Mouse (Mus musculus) cerebellum, postnatal 25 days (tissue): ENCODE measurements around the gene Olfr910.

Experiments used
- DNase-seq, 2 experiments: peaks; one replicate each; pipeline ENCODE4 v3.0.0; 2021; ENCODE audit warnings: mixed read lengths in 2 of 2

Olfr910 gene

GRCm38 (mm10) chr9:38537549-38537948, at the start of gene Olfr910:
Olfr910 (plus strand) TSS chr9:38537849.
- no peak for DNase-seq

DNA sequence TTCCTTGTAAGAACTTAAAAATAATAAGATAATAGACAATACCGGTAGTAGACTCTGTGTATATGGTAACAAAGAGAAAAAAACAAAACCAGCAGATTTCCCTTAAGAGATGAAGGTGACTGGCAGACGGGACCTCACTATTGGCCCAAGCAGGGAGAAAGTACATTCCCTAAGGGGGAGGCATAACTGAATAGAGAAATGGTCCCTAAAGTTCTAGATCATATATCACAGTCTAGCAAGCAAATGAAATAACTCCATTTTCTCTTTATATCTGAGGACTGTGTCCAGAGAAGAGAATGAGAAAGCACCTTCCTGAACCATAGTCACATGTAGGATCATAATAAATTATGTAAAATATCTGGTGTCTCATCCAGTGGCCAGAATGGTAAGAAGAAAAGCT, 42.1 kb upstream of the Olfr910 start, which contains the start of gene Olfr907:
TSS of gene Olfr907 (plus strand) at position 301 of the 400 bp plus-strand sequence.
- no peak for DNase-seq

DNA sequence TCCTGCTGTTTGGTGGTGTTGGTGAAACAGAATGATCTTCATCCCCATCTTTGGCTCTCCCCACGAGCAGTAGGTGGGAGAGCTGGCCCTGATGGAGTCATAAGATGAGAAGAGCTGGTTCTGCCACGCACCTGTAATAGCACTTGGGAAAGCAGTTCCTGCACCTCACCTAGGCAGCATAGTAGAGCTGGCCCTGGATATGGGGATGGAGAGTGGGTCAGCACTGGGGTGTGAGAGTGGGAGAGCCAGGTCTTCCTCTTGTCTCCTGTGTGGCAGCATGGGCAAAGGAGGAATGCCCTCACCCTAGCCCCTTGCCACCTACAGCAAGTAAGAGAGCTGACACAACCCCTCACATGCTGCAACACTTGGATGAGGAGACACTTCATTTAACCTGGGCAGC, 25.3 kb upstream of the Olfr910 start:
- no peak for DNase-seq

DNA sequence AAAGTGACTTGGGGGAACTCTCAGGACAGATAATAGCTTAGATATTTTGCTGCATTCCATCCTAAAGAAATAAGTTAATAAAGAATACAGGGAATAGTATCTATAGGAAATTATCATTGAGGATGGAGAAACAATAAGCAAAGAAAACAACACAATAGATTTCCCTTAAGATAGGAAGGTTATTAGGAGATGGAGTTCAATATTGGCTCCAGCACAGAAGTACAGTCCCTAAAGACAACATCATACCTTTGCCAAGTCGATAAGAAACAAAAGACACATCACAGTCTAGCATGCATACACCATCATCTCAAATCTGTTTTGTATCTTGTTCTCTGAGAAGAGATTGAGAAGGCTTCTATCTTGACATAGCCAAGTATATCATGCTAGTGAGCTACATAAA, 16.4 kb upstream of the Olfr910 start, which contains the start of gene Olfr911-ps1:
TSS of gene Olfr911-ps1 (plus strand) at position 301 of the 400 bp plus-strand sequence.
- no peak for DNase-seq

DNA sequence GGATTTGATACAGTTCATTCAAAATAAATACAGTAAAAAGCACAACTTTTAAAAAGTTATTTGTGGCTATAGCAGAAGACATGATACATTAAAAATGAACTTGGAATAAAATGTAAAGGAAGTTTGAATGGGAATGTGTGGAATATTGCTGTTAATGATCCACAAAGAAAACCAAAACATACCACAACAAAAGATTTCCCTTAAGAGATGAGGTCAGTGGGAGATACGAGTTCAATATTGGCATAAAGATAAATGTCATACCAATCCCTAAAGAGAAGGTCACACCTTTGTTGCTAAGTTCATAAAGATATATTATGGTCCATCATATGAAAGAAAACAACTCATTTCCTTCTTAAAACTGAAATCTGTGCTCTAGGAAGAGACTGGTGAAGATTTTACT, 42.2 kb downstream of the Olfr910 start, which contains the start of gene Olfr912:
TSS of gene Olfr912 (plus strand) at position 301 of the 400 bp plus-strand sequence.
- no peak for DNase-seq
